Mouse (Mus musculus): ENCODE measurements around the gene Srcin1.
A peak's percentile ranks its signal among the peaks of the same experiment; 100 is the strongest.

The Srcin1 gene

GRCm38 (mm10) chr11:97531381-97532260 lies 44.4 kb downstream of the Srcin1 start:
- peak; percentile 85 to 90 for DNase-seq

- no peak for DNase-seq
Observed at GRCm38 (mm10) chr11:97530961-97531360, 45.0 kb downstream of the Srcin1 start.

GRCm38 (mm10) chr11:97530069-97530468 lies 45.9 kb downstream of the Srcin1 start:
- no peak for DNase-seq

DNA sequence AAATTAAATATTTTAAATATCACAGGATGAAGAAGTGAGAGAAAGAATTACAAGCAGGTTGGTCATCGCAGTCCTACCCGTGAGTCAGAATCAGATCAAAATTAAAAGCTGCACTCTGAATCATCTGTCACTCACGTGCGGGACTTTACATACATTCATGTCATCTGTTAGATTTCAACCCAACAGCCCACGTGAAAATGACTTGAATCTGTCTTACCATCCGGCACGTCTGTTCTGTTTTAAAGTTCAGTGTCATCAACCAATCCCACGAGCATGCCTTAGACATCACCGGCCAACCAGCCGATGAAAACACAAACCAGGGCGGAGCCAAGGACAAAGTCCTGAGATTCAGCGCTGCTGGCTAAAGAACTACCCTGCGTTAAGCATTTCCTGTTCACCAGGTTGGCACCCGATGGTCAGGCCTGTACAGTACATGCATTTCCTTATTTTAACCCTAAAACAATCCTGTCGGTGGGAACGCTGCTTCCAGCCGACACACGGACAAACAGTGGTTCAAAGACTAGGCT lies 47.6 kb downstream of the Srcin1 start:
- DNase-seq, result no peak

GRCm38 (mm10) chr11:97525313-97525712 lies 50.7 kb downstream of the Srcin1 start:
- no peak for DNase-seq

GRCm38 (mm10) chr11:97524306-97524705 lies 51.7 kb downstream of the Srcin1 start:
- no peak for DNase-seq

GRCm38 (mm10) chr11:97523827-97524261 lies 52.1 kb downstream of the Srcin1 start:
- peak; percentile 68 to 80 for DNase-seq

DNA sequence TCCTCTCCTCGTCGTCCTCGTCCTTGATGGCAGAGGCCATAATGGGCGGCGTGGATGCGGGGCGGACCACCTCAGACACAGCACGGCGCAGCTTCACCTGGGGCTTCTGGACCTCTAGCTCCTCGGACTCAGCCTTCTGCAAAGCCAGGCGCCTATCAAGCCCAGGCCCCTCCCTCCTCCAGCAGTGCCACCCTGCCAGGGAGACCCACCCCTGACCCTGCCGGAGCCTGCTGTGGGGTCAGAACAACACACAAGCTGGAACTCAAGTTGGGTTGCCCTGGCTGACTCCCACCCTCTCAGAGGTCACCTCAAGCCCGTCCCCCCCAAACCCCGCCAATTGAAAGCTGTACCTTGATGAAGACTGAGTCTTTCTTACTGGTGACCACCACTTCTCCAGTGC lies 52.9 kb downstream of the Srcin1 start:
- DNase-seq, result no peak

DNA sequence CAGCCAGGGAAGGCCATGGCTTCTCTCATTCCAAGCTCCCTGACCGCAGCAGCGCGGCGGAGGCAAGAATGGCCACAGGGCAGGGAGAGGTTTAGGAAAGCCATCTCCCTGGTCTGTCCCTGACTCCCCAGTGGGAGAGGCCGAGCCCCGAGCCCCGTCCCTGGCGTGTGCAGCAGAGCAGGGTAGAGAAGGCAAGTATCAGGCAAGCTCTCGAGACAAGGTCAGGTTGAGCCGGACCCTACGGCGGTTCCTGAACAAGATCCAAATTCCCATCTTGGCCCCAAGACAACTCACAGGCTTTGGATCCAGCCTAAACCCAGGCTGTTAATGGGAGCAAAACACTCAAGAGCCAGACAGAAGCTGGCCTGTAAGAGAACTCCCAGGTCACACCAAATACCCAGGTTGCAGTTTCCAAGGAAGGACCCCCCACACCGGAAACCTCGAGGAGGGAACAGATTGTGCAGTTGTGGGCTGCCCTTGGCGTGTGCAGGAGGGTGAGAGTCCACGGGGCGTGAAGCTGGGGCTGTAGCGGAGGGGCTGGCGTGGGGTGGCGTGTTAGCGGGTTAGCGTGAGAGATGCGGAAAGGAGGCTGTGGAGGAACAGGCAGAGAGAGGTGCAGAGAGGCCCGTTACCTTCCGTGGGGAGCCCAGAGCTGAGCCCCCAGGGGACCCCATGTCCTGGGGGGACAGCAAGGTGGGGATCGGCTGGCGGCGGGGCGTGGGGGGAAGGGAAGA lies 54.1 kb downstream of the Srcin1 start:
- no peak for DNase-seq

GRCm38 (mm10) chr11:97520541-97520940 lies 55.4 kb downstream of the Srcin1 start:
- DNase-seq, result no peak

DNA sequence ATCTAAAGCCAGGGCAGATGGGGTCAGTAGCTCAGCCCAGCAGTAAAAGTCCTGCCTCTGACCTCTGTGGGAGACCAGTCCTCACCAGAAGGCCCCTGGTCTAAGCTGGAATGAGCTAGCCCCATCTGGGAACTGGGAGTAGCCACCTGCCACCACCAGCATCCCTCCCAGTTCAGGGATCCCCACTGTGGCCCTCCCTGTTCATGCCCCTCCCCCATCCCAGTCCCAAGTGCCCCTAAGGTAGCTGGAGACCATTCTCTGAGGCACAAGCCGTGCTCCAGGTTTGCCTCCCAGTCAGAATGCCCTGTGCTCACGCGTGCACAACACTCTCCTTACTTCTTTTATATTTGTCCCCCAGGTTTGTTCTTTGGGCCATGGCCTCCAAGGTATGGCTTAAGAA lies 62.9 kb downstream of the Srcin1 start:
- DNase-seq, result no peak

GRCm38 (mm10) chr11:97512511-97512910 lies 63.5 kb downstream of the Srcin1 start:
- DNase-seq, result no peak

DNA sequence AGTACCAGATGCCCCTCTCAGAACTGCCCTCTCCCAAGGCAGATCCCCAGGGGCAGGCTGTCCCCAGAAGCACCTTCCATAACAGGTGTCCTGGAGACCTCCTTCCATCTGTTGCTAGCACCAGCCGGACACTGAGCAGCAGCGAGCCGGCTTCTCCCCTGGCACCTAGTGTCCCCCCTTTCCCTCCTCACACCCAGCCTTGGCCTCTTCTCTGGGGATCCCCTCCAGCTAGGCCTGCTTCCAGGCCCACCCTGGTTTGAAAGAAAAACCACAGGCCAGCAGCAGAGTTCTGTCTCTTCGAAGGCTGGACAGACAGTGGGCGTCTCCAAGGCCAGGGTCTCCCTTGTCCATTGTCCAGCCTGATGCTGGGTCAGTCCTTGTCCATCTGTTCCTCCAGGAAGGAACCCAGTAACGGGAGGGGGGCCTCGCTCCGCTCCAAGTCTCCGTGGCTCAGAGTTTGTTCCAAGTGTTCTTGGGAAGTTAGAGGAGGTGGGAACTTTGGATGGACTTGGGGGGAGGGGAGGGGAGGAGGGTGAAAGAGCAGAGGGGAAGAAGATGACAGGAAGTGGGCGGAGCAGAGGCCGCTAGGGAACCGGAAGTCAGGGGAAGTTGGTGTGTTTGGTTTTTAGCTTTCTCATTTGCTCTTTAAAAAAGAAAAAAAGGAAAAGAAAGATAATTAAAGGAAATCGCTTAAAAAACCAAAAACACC lies 64.2 kb downstream of the Srcin1 start:
- peak; percentile 43 for DNase-seq

DNA sequence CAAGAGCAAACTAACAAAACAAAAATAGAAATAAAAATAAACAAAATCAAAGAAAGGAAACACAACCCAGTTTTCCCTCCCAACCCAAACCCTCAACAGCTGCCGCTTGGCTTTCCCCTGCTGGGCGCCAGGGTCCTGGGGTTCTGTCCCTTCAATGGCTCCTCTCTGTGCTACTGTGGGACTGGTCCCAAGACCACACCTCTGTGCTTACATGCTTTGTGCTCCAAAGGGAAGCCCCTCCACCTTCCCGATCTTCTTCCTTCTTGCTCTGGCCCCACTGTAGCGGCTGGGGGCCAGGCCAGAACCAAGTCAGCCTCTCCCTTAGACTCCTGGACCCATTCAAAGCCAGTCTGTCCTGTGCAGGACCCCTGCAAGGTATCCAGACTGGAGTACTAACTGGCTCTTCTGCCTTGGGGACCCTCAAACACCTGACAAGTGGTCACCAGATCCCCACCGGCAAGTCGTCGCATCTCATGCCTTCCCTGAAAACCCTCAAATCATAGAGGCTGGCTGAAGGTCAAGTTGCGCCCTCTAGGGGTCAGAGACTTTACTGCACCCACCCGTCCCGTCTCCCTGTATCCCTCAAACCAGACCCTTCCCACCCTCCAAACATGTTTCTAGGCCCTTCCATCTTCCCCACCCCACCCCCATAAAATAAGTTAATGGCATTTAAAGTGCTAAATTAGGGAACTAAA lies 64.9 kb downstream of the Srcin1 start:
- DNase-seq, result peak; percentile 68

- DNase-seq, result no peak
Observed at GRCm38 (mm10) chr11:97509715-97510485, 66.1 kb downstream of the Srcin1 start.

DNA sequence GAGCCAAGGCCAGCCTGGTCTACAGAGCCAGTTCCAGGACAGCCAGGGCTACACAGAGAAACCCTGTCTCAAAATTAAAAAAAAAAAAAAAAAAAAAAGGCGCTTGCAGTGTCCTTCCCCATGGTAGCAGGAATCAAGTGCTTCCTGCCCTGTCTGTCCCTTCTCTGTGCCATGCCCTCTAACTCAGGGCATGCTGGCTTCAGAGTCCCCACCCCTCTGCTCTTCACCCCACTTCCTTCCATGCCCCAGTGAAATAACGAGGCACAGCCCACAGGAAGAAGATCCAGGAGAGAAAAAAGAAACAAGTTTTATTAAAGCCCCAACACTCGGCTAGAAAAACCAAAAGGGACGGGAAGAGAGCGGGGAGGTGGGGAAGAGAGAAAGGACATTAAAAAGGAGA lies 66.9 kb downstream of the Srcin1 start:
- DNase-seq, result no peak

DNA sequence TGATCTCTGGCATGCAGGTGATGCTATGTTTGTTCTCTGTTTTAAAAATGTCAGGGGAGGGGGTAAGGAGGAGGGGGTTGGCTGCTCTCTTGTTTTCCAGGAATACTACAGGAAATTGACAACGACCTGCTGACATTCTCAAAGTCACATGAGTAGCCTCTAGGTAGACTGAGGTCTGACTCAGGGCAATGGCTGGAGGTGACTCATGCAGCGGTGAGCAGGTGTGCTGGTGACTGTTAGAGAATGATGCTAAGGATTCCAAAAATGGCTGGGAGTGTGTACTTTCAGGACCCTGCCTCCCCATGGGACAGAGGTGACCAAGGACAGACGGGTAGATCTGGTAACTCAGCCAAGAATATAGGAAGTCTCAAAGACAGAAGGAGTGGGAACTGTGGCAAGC lies 67.8 kb downstream of the Srcin1 start:
- no peak for DNase-seq

- no peak for DNase-seq
Observed at GRCm38 (mm10) chr11:97506331-97506730, 69.7 kb downstream of the Srcin1 start.

DNA sequence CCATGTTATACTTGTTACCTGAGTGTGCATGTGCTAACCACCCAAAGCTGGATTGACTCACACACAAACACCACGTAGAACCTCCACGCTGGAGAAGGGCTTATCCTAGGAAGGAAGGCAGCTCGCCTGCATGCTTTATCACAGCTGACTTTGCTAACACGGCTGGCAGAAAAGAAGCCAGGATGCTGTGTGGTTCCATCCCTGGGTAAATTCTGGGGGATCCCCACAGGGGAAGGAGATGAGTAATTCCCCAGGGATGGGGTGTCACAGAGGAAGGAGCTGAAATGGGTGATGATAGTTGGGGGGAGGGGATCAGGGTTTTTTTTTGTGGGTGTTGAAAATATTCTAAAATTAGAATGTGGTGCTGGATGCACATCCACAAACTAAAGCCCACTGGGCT lies 70.2 kb downstream of the Srcin1 start:
- no peak for DNase-seq

DNA sequence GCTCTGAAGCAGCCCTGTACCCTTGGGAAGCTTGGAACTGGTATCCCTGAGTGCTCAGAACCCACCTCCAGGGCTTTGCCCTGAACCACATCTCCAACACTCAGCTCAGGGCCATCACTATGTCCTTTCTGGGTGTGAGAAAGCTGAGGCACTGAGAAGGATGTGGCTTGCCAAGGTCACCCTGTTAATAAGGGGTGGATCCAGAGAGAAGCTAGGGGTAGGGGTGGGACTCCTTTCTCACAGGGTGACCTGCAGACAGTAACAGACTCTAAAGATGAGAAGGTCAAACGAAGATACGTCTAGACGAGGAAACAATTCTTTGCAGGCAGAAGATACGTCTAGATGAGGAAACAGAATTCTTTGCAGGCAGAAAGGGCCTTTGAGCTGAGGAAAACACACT lies 73.1 kb downstream of the Srcin1 start:
- no peak for DNase-seq

- peak in 1 of 2 experiments; percentile 44 for DNase-seq
Observed at GRCm38 (mm10) chr11:97502383-97502782, 73.6 kb downstream of the Srcin1 start.
